Mouse (Mus musculus): ENCODE data around the gene Sub1. TPM values are rescaled to one million over a fixed set of nuclear protein-coding genes. Genes with fewer than 3 reads are reported as not detected.

Sub1 gene
- polyA plus RNA-seq (2012) = 0.64 and 1.3 TPM in 2 replicates

- TF ChIP-seq GATA1 (IDR thresholded peaks at IDR 0.05; ENCODE audit: low read length) (no peak), TAL1 (IDR thresholded peaks at IDR 0.05; ENCODE audit: low read length) (no peak)
- Histone ChIP-seq H3K36me3 (ENCODE audit: control insufficient read depth) (peaks cover 19% of the 10 kb centered on the region), H3K4me1 (ENCODE audit: control insufficient read depth) (peaks cover 23% of the 10 kb centered on the region), H3K27me3 (ENCODE audit: control insufficient read depth) (no peaks in the 10 kb centered on the region), H3K9me3 (ENCODE audit: control insufficient read depth, low read length) (no peaks in the 10 kb centered on the region), H3K4me3 (replicated peaks) (peak within 1 kb of the TSS; percentile 95)
These were observed at the start of gene Sub1 for GRCm38 (mm10) chr15:11996883-11997282. Gene Sub1, minus strand, starts transcription at chr15:11996983.

- Histone ChIP-seq H3K27me3 (ENCODE audit: control insufficient read depth) (no peaks in the 10 kb centered on the region), H3K36me3 (ENCODE audit: control insufficient read depth) (no peaks in the 10 kb centered on the region), H3K4me1 (ENCODE audit: control insufficient read depth) (peaks cover 2% of the 10 kb centered on the region; the same call in 1 of the 2 replicates), H3K4me3 (replicated peaks) (no peak overlapping the region), H3K9me3 (ENCODE audit: control insufficient read depth, low read length) (no peaks in the 10 kb centered on the region)
- no peak for TF ChIP-seq TAL1 (IDR thresholded peaks at IDR 0.05; ENCODE audit: low read length)
These were observed 43.6 kb upstream of the Sub1 start for GRCm38 (mm10) chr15:12040407-12040710.

- no peaks in the 10 kb centered on the region for H3K27me3 ChIP-seq (ENCODE audit: control insufficient read depth)
- H3K36me3 ChIP-seq (ENCODE audit: control insufficient read depth) = no peaks in the 10 kb centered on the region
- H3K4me3 ChIP-seq (replicated peaks) = no peak overlapping the region
- TF ChIP-seq TAL1 (IDR thresholded peaks at IDR 0.05; ENCODE audit: low read length) (no peak), GATA1 (IDR thresholded peaks at IDR 0.05; ENCODE audit: low read length) (no peak)
- H3K4me1 ChIP-seq (ENCODE audit: control insufficient read depth) = peaks cover 2% of the 10 kb centered on the region; the same call in 1 of the 2 replicates
- no peaks in the 10 kb centered on the region for H3K9me3 ChIP-seq (ENCODE audit: control insufficient read depth, low read length)
These were observed 43.1 kb upstream of the Sub1 start for GRCm38 (mm10) chr15:12039671-12040406.

GRCm38 (mm10) chr15:12039256-12039655, 42.5 kb upstream of the Sub1 start:
- TF ChIP-seq GATA1 (IDR thresholded peaks at IDR 0.05; ENCODE audit: low read length) = no peak
- no peak for TF ChIP-seq TAL1 (IDR thresholded peaks at IDR 0.05; ENCODE audit: low read length)
- Histone ChIP-seq H3K9me3 (ENCODE audit: control insufficient read depth, low read length) (no peaks in the 10 kb centered on the region), H3K27me3 (ENCODE audit: control insufficient read depth) (no peaks in the 10 kb centered on the region), H3K4me3 (replicated peaks) (no peak overlapping the region), H3K4me1 (ENCODE audit: control insufficient read depth) (peaks cover 2% of the 10 kb centered on the region; the same call in 1 of the 2 replicates), H3K36me3 (ENCODE audit: control insufficient read depth) (no peaks in the 10 kb centered on the region)

- no peak overlapping the region for H3K4me3 ChIP-seq (replicated peaks)
- TF ChIP-seq GATA1 (IDR thresholded peaks at IDR 0.05; ENCODE audit: low read length) (no peak), TAL1 (IDR thresholded peaks at IDR 0.05; ENCODE audit: low read length) (no peak)
- no peaks in the 10 kb centered on the region for H3K9me3 ChIP-seq (ENCODE audit: control insufficient read depth, low read length)
- H3K36me3 ChIP-seq (ENCODE audit: control insufficient read depth) = no peaks in the 10 kb centered on the region
- H3K4me1 ChIP-seq (ENCODE audit: control insufficient read depth) = peaks cover 2% of the 10 kb centered on the region; the same call in 1 of the 2 replicates
- H3K27me3 ChIP-seq (ENCODE audit: control insufficient read depth) = no peaks in the 10 kb centered on the region
These were observed 41.3 kb upstream of the Sub1 start for GRCm38 (mm10) chr15:12037866-12038625.

GRCm38 (mm10) chr15:12037217-12037616, 40.4 kb upstream of the Sub1 start:
- H3K27me3 ChIP-seq (ENCODE audit: control insufficient read depth) = no peaks in the 10 kb centered on the region
- H3K4me3 ChIP-seq (replicated peaks) = no peak overlapping the region
- peaks cover 2% of the 10 kb centered on the region; the same call in 1 of the 2 replicates for H3K4me1 ChIP-seq (ENCODE audit: control insufficient read depth)
- TF ChIP-seq GATA1 (IDR thresholded peaks at IDR 0.05; ENCODE audit: low read length) = no peak
- TF ChIP-seq TAL1 (IDR thresholded peaks at IDR 0.05; ENCODE audit: low read length) = no peak
- no peaks in the 10 kb centered on the region for H3K9me3 ChIP-seq (ENCODE audit: control insufficient read depth, low read length)
- H3K36me3 ChIP-seq (ENCODE audit: control insufficient read depth) = no peaks in the 10 kb centered on the region

GRCm38 (mm10) chr15:12036675-12037074, 39.9 kb upstream of the Sub1 start:
- H3K4me1 ChIP-seq (ENCODE audit: control insufficient read depth) = peaks cover 2% of the 10 kb centered on the region; the same call in 1 of the 2 replicates
- no peaks in the 10 kb centered on the region for H3K27me3 ChIP-seq (ENCODE audit: control insufficient read depth)
- no peak for TF ChIP-seq GATA1 (IDR thresholded peaks at IDR 0.05; ENCODE audit: low read length)
- TF ChIP-seq TAL1 (IDR thresholded peaks at IDR 0.05; ENCODE audit: low read length) = no peak
- no peaks in the 10 kb centered on the region for H3K36me3 ChIP-seq (ENCODE audit: control insufficient read depth)
- H3K9me3 ChIP-seq (ENCODE audit: control insufficient read depth, low read length) = no peaks in the 10 kb centered on the region
- no peak overlapping the region for H3K4me3 ChIP-seq (replicated peaks)

- Histone ChIP-seq H3K4me1 (ENCODE audit: control insufficient read depth) (peaks cover 2% of the 10 kb centered on the region; the same call in 1 of the 2 replicates), H3K4me3 (replicated peaks) (no peak overlapping the region), H3K36me3 (ENCODE audit: control insufficient read depth) (no peaks in the 10 kb centered on the region), H3K27me3 (ENCODE audit: control insufficient read depth) (no peaks in the 10 kb centered on the region), H3K9me3 (ENCODE audit: control insufficient read depth, low read length) (no peaks in the 10 kb centered on the region)
- TF ChIP-seq TAL1 (IDR thresholded peaks at IDR 0.05; ENCODE audit: low read length) (no peak), GATA1 (IDR thresholded peaks at IDR 0.05; ENCODE audit: low read length) (no peak)
These were observed 37.5 kb upstream of the Sub1 start for GRCm38 (mm10) chr15:12034317-12034716.

- H3K9me3 ChIP-seq (ENCODE audit: control insufficient read depth, low read length) = no peaks in the 10 kb centered on the region
- no peaks in the 10 kb centered on the region for H3K27me3 ChIP-seq (ENCODE audit: control insufficient read depth)
- no peak for TF ChIP-seq TAL1 (IDR thresholded peaks at IDR 0.05; ENCODE audit: low read length)
- no peak for TF ChIP-seq GATA1 (IDR thresholded peaks at IDR 0.05; ENCODE audit: low read length)
- peaks cover under 1% of the 10 kb centered on the region; the same call in 1 of the 2 replicates for H3K4me1 ChIP-seq (ENCODE audit: control insufficient read depth)
- H3K36me3 ChIP-seq (ENCODE audit: control insufficient read depth) = no peaks in the 10 kb centered on the region
- no peak overlapping the region for H3K4me3 ChIP-seq (replicated peaks)
These were observed 36.4 kb upstream of the Sub1 start for GRCm38 (mm10) chr15:12033155-12033554.

Data from erythroblast, embryonic 14.5 days (primary cell).